Mouse (Mus musculus): Measurements from ENCODE around the gene Bean1. TPM values are rescaled to one million over a fixed set of nuclear protein-coding genes. Genes with fewer than 3 reads are reported as not detected.

The Bean1 gene
- 0.38 TPM in 1 of 4 replicates, not detected in the others for total RNA-seq (2023; ENCODE audit: inconsistent age)

DNA sequence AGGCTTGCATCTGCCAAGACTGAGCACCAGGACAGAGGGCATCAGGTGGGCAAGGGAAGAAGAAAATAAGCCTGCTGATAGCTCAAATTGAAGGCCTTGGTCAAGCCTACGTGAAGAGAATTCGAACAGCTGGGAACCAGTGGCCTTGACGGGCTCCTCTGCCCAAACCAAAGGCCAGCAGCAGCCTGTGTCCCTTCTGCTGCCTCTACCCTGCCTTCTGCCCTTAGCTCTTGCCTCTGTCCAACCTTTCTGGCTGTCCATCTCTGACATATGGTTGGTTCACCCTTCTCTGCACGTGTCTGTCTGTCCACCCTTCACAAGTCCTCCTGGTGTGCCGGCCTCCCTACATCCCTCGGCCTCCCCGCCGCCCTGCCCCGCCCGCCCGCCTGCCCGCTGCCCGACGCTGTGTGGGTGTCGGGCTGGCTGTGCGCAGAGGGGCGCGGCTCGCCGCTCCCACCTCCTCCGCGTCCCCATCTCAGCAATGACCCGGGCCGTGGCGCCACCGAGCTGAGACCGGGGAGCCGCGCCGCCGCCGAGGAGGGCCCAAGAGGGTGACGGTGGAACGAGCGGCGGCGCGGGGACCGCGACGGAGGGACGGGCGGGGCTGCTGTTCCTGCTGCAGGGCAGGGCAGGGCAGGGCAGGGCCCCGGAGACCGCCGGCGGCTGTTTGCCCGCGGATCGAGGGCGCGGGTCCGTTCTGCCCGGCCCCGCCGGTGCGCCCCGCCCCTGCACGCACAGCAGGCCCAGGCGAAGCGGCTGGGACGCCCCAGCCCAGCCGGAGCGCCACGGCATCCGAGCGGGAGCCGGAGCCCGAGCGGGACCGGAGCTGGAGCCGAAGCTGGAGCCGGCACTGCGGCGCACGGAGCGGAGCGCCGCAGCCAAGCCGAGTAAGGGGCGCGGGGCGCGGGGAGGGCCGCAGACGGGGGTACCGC is at the start of gene Bean1:
TSS of gene Bean1 (plus strand) at position 325 of the 932 bp plus-strand sequence.

DNA sequence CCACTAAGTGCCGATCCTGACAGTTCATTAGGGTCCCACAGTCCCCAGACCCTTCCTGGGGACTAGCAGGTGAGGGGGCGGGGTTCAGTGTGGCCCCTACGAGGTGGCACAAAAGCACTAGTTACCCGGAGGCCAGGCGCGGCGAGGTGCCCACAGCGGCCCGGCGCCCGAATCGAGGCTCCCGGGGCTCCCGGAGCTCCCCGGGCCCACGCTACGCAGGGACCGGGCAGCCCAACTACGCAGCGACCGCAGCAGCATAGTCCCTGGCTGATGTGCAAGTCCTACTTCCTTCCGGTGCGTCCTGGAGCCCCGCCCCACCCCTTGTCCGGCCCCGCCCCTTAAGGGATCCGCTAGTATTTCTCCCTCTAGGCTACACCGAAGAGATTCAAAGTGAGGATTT is 78.0 kb downstream of the Bean1 start, which contains the start of gene Tk2:
TSS of gene Tk2 (minus strand) at position 283 of the 400 bp plus-strand sequence.

DNA sequence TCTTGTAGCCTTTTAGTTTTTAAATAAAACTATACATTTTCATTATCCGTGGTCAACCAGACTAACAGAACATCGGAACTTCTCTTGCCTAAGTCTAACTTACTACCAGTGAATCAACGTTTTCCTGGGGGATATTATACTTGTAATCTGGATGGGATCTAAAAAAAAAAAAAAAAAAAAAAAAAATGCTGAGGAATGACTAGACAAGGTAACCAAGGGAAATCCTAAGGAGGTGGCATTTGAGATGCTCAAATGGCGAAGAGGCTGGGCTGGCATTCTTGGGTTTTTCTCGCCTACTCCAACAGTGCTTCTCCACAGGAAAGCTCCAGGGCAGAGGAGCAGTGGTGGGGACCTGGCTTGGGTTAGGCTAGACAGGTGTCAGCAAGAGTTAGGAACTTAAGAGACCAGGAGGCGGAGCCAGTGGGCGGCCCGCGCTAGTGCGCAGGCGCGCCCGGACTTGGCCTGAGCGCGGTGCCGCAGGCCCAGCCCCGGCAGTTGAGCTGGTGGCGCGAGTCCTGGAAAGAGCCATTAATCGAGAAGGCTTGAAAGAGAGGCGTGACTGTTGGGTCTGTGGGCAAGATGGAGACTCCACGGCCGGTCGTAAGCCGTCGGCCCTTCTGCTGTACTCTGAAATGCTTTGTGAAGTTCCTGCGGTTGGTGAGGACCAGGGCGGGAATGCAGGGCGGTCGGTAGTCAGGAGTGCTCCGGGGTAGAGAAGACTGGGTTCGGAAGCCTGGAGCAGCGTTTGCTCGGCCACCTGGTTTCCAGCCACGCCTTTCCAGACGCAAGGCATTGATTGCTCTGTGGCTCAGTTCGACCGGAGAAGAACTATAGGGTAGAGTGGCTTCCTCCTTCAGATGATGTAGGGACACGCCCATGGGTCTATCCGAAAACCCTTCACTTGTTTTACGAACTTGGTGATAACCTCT is 80.5 kb downstream of the Bean1 start, which contains the start of gene Cklf:
TSS of gene Cklf (plus strand) at position 423 of the 929 bp plus-strand sequence.

Other genes starting within 250 kb of the Bean1 start
- gene Cdh5, start 68.8 kb upstream of the Bean1 start, total RNA-seq (2023; ENCODE audit: inconsistent age): 0.64 to 1.6 TPM (median 0.92 TPM) in 4 replicates
- gene Tk2, start 78.1 kb downstream of the Bean1 start, total RNA-seq (2023; ENCODE audit: inconsistent age): 98.5 to 107 TPM (median 104 TPM) in 4 replicates
- gene Cklf, start 80.4 kb downstream of the Bean1 start, total RNA-seq (2023; ENCODE audit: inconsistent age): 66.5 to 76.0 TPM (median 67.5 TPM) in 4 replicates
- not detected in 4 replicates for gene Cmtm2a, start 122.7 kb downstream of the Bean1 start, total RNA-seq (2023; ENCODE audit: inconsistent age)
- gene Gm45711, start 139.6 kb downstream of the Bean1 start, total RNA-seq (2023; ENCODE audit: inconsistent age): not detected in 4 replicates
- gene Cmtm1, start 139.7 kb downstream of the Bean1 start, total RNA-seq (2023; ENCODE audit: inconsistent age): not detected in 4 replicates
- gene Gm11020, start 151.1 kb downstream of the Bean1 start, total RNA-seq (2023; ENCODE audit: inconsistent age): not detected in 4 replicates
- gene Cmtm2b, start 151.8 kb downstream of the Bean1 start, total RNA-seq (2023; ENCODE audit: inconsistent age): not detected in 4 replicates
- gene Cmtm3, start 169.0 kb downstream of the Bean1 start, total RNA-seq (2023; ENCODE audit: inconsistent age): 11.3 to 18.9 TPM (median 13.8 TPM) in 4 replicates
- gene Cmtm4, start 225.4 kb downstream of the Bean1 start, total RNA-seq (2023; ENCODE audit: inconsistent age): 0.48 to 0.72 TPM (median 0.60 TPM) in 4 replicates